Mouse (Mus musculus) heart, embryonic 16.5 days (tissue): ENCODE data around the gene 1700037H04Rik. TPM values are rescaled to one million over a fixed set of nuclear protein-coding genes. Genes with fewer than 3 reads are reported as not detected.

ENCODE experiments used
- ATAC-seq: fragments of 200-750 bp; cut with Nextera tagmentation; replicated peaks from 2 replicates; pipeline ENCODE4 v1.8.0; 2017; ENCODE audit warnings: moderate number of reproducible peaks; ENCODE audit not compliant: insufficient read depth, low FRiP score; ENCODE audit errors: extremely low read depth
- H3K27ac ChIP-seq: fragments of 300-500 bp; sonication (generic); 2 replicates; pipeline ENCODE4 v1.5.1; 2014; ENCODE audit warnings: mild to moderate bottlenecking, low read length, control low read depth, moderate library complexity
- H3K27me3 ChIP-seq: fragments of 300-500 bp; sonication (generic); 2 replicates; pipeline ENCODE4 v1.6.1; 2014; ENCODE audit warnings: low read length, mixed read lengths; ENCODE audit not compliant: control insufficient read depth, insufficient read depth
- H3K36me3 ChIP-seq: fragments of 300-500 bp; sonication (generic); 2 replicates; pipeline ENCODE4 v1.6.1; 2014; ENCODE audit not compliant: control insufficient read depth, insufficient read depth
- H3K4me1 ChIP-seq: fragments of 300-500 bp; sonication (generic); 2 replicates; pipeline ENCODE4 v1.6.1; 2014; ENCODE audit warnings: low read length, mixed read lengths; ENCODE audit not compliant: control insufficient read depth, insufficient read depth
- H3K4me2 ChIP-seq: fragments of 300-500 bp; sonication (generic); 2 replicates; pipeline ENCODE4 v1.6.1; 2014; ENCODE audit warnings: low read depth, mild to moderate bottlenecking, control low read depth, low read length
- H3K4me3 ChIP-seq: fragments of 300-500 bp; sonication (generic); 2 replicates; pipeline ENCODE4 v1.5.1; 2014; ENCODE audit warnings: mild to moderate bottlenecking, control low read depth, low read length
- H3K9ac ChIP-seq: fragments of 300-500 bp; sonication (generic); 2 replicates; pipeline ENCODE4 v1.6.1; 2014; ENCODE audit warnings: low read length, control low read depth
- H3K9me3 ChIP-seq: fragments of 300-500 bp; sonication (generic); replicated peaks from 2 replicates; pipeline ENCODE4 v1.6.1; 2016; ENCODE audit warnings: low read length; ENCODE audit not compliant: control insufficient read depth
- WGBS: fragments of 180-500 bp; shearing (Covaris S2); extraction: QIAGEN DNeasy Blood & Tissue Kit; methylation state at CpG from one replicate; pipeline ENCODE4 v1.1.7; 2014; 5-methylcytosine and 5-hydroxymethylcytosine counted together
- polyA plus RNA-seq: library from polyadenylated mRNA; unstranded; fragments of >200 nt; fragmentation: Nextera tagmentation; extraction: Ambion mirVana; gene quantifications from 2 replicates; pipeline ENCODE4 v1.2.1, GENCODE M21; 2015

Gene 1700037H04Rik
- polyA plus RNA-seq, 1 experiment from 2014 or later, result 65.1 TPM

- H3K4me1 ChIP-seq, result peaks cover 15% of the 10 kb centered on the region
- no peak overlapping the region for H3K27ac ChIP-seq
- peaks cover 31% of the 10 kb centered on the region for H3K36me3 ChIP-seq
- H3K9me3 ChIP-seq, result no peaks in the 10 kb centered on the region
- no peak overlapping the region for H3K4me3 ChIP-seq
- H3K4me2 ChIP-seq, result peak overlapping the region; percentile 43; the same call in 1 of the 2 replicates
- H3K9ac ChIP-seq, result no peak overlapping the region
- no peaks in the 10 kb centered on the region for H3K27me3 ChIP-seq
- WGBS, result 70% methylated on average over 22 of the region's 22 CpGs
- ATAC-seq, result no peak
Observed at GRCm38 (mm10) chr2:131143007-131143780, 16.7 kb downstream of the 1700037H04Rik start.

GRCm38 (mm10) chr2:131142592-131142991, 17.3 kb downstream of the 1700037H04Rik start:
- 31% methylated on average over 18 of the region's 18 CpGs for WGBS
- Histone ChIP-seq H3K4me2 (peak overlapping the region; percentile 43; the same call in 1 of the 2 replicates), H3K9ac (no peak overlapping the region), H3K27ac (no peak overlapping the region), H3K4me1 (peaks cover 15% of the 10 kb centered on the region), H3K36me3 (peaks cover 31% of the 10 kb centered on the region), H3K9me3 (no peaks in the 10 kb centered on the region), H3K4me3 (no peak overlapping the region), H3K27me3 (no peaks in the 10 kb centered on the region)
- ATAC-seq, result 0 out of 2 replicates have a peak, but pooled peaks have one; percentile 33

- no peak overlapping the region for H3K4me3 ChIP-seq
- H3K4me1 ChIP-seq, result peaks cover 18% of the 10 kb centered on the region
- H3K27me3 ChIP-seq, result no peaks in the 10 kb centered on the region
- H3K9me3 ChIP-seq, result no peaks in the 10 kb centered on the region
- ATAC-seq, result no peak
- no peak overlapping the region for H3K4me2 ChIP-seq
- H3K9ac ChIP-seq, result no peak overlapping the region
- 84% methylated on average over 8 of the region's 8 CpGs for WGBS
- H3K27ac ChIP-seq, result no peak overlapping the region
- peaks cover 23% of the 10 kb centered on the region for H3K36me3 ChIP-seq
Observed at GRCm38 (mm10) chr2:131141336-131141986, 18.4 kb downstream of the 1700037H04Rik start.

- Histone ChIP-seq H3K36me3 (peaks cover 22% of the 10 kb centered on the region), H3K9ac (no peak overlapping the region), H3K9me3 (no peaks in the 10 kb centered on the region), H3K4me1 (peaks cover 27% of the 10 kb centered on the region), H3K4me3 (no peak overlapping the region), H3K27me3 (no peaks in the 10 kb centered on the region), H3K4me2 (no peak overlapping the region), H3K27ac (peak overlapping the region; percentile 76)
- ATAC-seq, result no peak
- WGBS, result 44% methylated on average over 5 of the region's 5 CpGs
Observed at GRCm38 (mm10) chr2:131140533-131140905, 19.4 kb downstream of the 1700037H04Rik start.

GRCm38 (mm10) chr2:131139886-131140532, 19.9 kb downstream of the 1700037H04Rik start:
- Histone ChIP-seq H3K9me3 (no peaks in the 10 kb centered on the region), H3K4me1 (peaks cover 32% of the 10 kb centered on the region), H3K9ac (0 out of 2 replicates have a peak overlapping the region, but pooled peaks have one; percentile 3), H3K4me2 (no peak overlapping the region), H3K36me3 (peaks cover 19% of the 10 kb centered on the region), H3K4me3 (no peak overlapping the region), H3K27me3 (no peaks in the 10 kb centered on the region), H3K27ac (peak overlapping the region; percentile 76)
- 14% methylated on average over 5 of the region's 5 CpGs for WGBS
- ATAC-seq, result 0 out of 2 replicates have a peak, but pooled peaks have one; percentile 25

- WGBS, result 86% methylated on average over 5 of the region's 5 CpGs
- Histone ChIP-seq H3K4me1 (peaks cover 38% of the 10 kb centered on the region), H3K9ac (no peak overlapping the region), H3K27me3 (no peaks in the 10 kb centered on the region), H3K36me3 (peaks cover 15% of the 10 kb centered on the region; the same call in 1 of the 2 replicates), H3K9me3 (no peaks in the 10 kb centered on the region), H3K4me2 (no peak overlapping the region), H3K27ac (peak overlapping the region; percentile 75), H3K4me3 (no peak overlapping the region)
- no peak for ATAC-seq
Observed at GRCm38 (mm10) chr2:131139287-131139686, 20.6 kb downstream of the 1700037H04Rik start.

GRCm38 (mm10) chr2:131138760-131139159, 21.1 kb downstream of the 1700037H04Rik start:
- Histone ChIP-seq H3K4me1 (peaks cover 42% of the 10 kb centered on the region), H3K36me3 (peaks cover 13% of the 10 kb centered on the region; the same call in 1 of the 2 replicates)
- 89% methylated on average over 7 of the region's 7 CpGs for WGBS

GRCm38 (mm10) chr2:131138296-131138695, 21.6 kb downstream of the 1700037H04Rik start:
- no peak overlapping the region for H3K27ac ChIP-seq

More at GRCm38 (mm10) chr2:131138760-131139159, 21.1 kb downstream of the 1700037H04Rik start:
- Histone ChIP-seq H3K27ac (no peak overlapping the region), H3K27me3 (no peaks in the 10 kb centered on the region), H3K9me3 (no peaks in the 10 kb centered on the region), H3K4me2 (no peak overlapping the region), H3K9ac (no peak overlapping the region), H3K4me3 (no peak overlapping the region)
- ATAC-seq, result no peak

More at GRCm38 (mm10) chr2:131138296-131138695, 21.6 kb downstream of the 1700037H04Rik start:
- no peak for ATAC-seq
- 82% methylated on average over 4 of the region's 4 CpGs for WGBS
- Histone ChIP-seq H3K36me3 (peaks cover 8% of the 10 kb centered on the region; the same call in 1 of the 2 replicates), H3K27me3 (no peaks in the 10 kb centered on the region), H3K4me1 (peaks cover 42% of the 10 kb centered on the region), H3K4me3 (no peak overlapping the region), H3K4me2 (no peak overlapping the region), H3K9me3 (no peaks in the 10 kb centered on the region), H3K9ac (no peak overlapping the region)
